Mouse (Mus musculus) hindbrain, embryonic 11.5 days (tissue): ENCODE data around the gene Naa25. TPM values are rescaled to one million over a fixed set of nuclear protein-coding genes. Genes with fewer than 3 reads are reported as not detected.

Experiments
- ATAC-seq: fragments of 200-750 bp; cut with Nextera tagmentation; 2 replicates; pipeline ENCODE4 v1.8.0; 2017; ENCODE audit warnings: mild to moderate bottlenecking, moderate TSS enrichment, moderate library complexity; ENCODE audit not compliant: low FRiP score
- DNase-seq: peaks from one replicate; pipeline ENCODE4 v3.0.0-alpha.2; 2015; ENCODE audit warnings: low spot score
- H3K27ac ChIP-seq: fragments of 300-500 bp; sonication (generic); 2 replicates; pipeline ENCODE4 v1.5.1; 2014; ENCODE audit warnings: mild to moderate bottlenecking, low read depth, low read length
- H3K27me3 ChIP-seq: fragments of 300-500 bp; sonication (generic); 2 replicates; pipeline ENCODE4 v1.6.1; 2014; ENCODE audit warnings: mild to moderate bottlenecking, low read length, moderate library complexity, mixed read lengths; ENCODE audit not compliant: control insufficient read depth, insufficient read depth
- H3K36me3 ChIP-seq: fragments of 300-500 bp; sonication (generic); 2 replicates; pipeline ENCODE4 v1.6.1; 2014; ENCODE audit warnings: mild to moderate bottlenecking, low read length, moderate library complexity, mixed read lengths; ENCODE audit not compliant: control insufficient read depth, insufficient read depth
- H3K4me1 ChIP-seq: fragments of 300-500 bp; sonication (generic); replicated peaks from 2 replicates; pipeline ENCODE4 v1.6.1; 2014; ENCODE audit warnings: low read length, mixed read lengths; ENCODE audit not compliant: control insufficient read depth, insufficient read depth
- H3K4me2 ChIP-seq: fragments of 300-500 bp; sonication (generic); replicated peaks from 2 replicates; pipeline ENCODE4 v1.6.1; 2014; ENCODE audit warnings: mild to moderate bottlenecking, low read depth, low read length
- H3K4me3 ChIP-seq: fragments of 300-500 bp; sonication (generic); 2 replicates; pipeline ENCODE4 v1.5.1; 2014; ENCODE audit warnings: low read depth, low read length
- H3K9ac ChIP-seq: fragments of 300-500 bp; sonication (generic); 2 replicates; pipeline ENCODE4 v1.6.1; 2014; ENCODE audit warnings: low read depth, low read length
- H3K9me3 ChIP-seq: fragments of 300-500 bp; sonication (generic); 2 replicates; pipeline ENCODE4 v1.6.1; 2016; ENCODE audit warnings: low read length; ENCODE audit not compliant: control insufficient read depth
- WGBS: fragments of 180-500 bp; shearing (Covaris S2); extraction: QIAGEN DNeasy Blood & Tissue Kit; methylation state at CpG from one replicate; pipeline ENCODE4 v1.1.7; 2014; 5-methylcytosine and 5-hydroxymethylcytosine counted together
- polyA plus RNA-seq: library from polyadenylated mRNA; unstranded; fragments of >200 nt; fragmentation: Nextera tagmentation; extraction: Ambion mirVana; gene quantifications from 2 replicates; pipeline ENCODE4 v1.2.1, GENCODE M21; 2014

Gene Naa25
- polyA plus RNA-seq, 1 experiment from 2014 or later, result 48.9 TPM

- DNase-seq (no peak), ATAC-seq (no peak)
- Histone ChIP-seq H3K27me3 (no peaks in the 10 kb centered on the region), H3K4me1 (no peaks in the 10 kb centered on the region; the same call in 1 of the 2 replicates), H3K9me3 (no peaks in the 10 kb centered on the region), H3K27ac (no peak overlapping the region), H3K4me2 (no peak overlapping the region), H3K36me3 (no peaks in the 10 kb centered on the region), H3K4me3 (no peak overlapping the region), H3K9ac (no peak overlapping the region)
- 88% methylated on average over 5 of the region's 5 CpGs for WGBS
Measured at GRCm38 (mm10) chr5:121399540-121399939, 1.8 kb downstream of the Naa25 start.

GRCm38 (mm10) chr5:121400064-121400463, 2.3 kb downstream of the Naa25 start:
- WGBS, result 74% methylated on average over 5 of the region's 5 CpGs
- Histone ChIP-seq H3K4me1 (no peaks in the 10 kb centered on the region; the same call in 1 of the 2 replicates), H3K9ac (no peak overlapping the region), H3K27ac (no peak overlapping the region), H3K9me3 (no peaks in the 10 kb centered on the region), H3K27me3 (no peaks in the 10 kb centered on the region), H3K36me3 (no peaks in the 10 kb centered on the region), H3K4me3 (no peak overlapping the region), H3K4me2 (no peak overlapping the region)
- no peak for DNase-seq
- no peak for ATAC-seq

- no peaks in the 10 kb centered on the region for H3K36me3 ChIP-seq
Measured at GRCm38 (mm10) chr5:121400849-121401248, 3.1 kb downstream of the Naa25 start.

GRCm38 (mm10) chr5:121407856-121408255, 10.1 kb downstream of the Naa25 start:
- H3K36me3 ChIP-seq, result peaks cover 4% of the 10 kb centered on the region; the same call in 1 of the 2 replicates
- H3K9ac ChIP-seq, result no peak overlapping the region
- H3K4me3 ChIP-seq, result no peak overlapping the region
- ATAC-seq (no peak), DNase-seq (no peak)
- no peaks in the 10 kb centered on the region for H3K4me1 ChIP-seq
- H3K27ac ChIP-seq, result no peak overlapping the region
- WGBS, result 91% methylated on average over 8 of the region's 8 CpGs
- no peaks in the 10 kb centered on the region for H3K27me3 ChIP-seq
- no peaks in the 10 kb centered on the region for H3K9me3 ChIP-seq
- H3K4me2 ChIP-seq, result no peak overlapping the region

More at GRCm38 (mm10) chr5:121400849-121401248, 3.1 kb downstream of the Naa25 start:
- DNase-seq, result no peak
- WGBS, result 88% methylated on average over 5 of the region's 5 CpGs
- no peak for ATAC-seq
- Histone ChIP-seq H3K4me1 (no peaks in the 10 kb centered on the region; the same call in 1 of the 2 replicates), H3K9me3 (no peaks in the 10 kb centered on the region), H3K4me3 (no peak overlapping the region), H3K4me2 (no peak overlapping the region), H3K9ac (no peak overlapping the region), H3K27me3 (no peaks in the 10 kb centered on the region), H3K27ac (no peak overlapping the region)

GRCm38 (mm10) chr5:121410975-121411374, 13.2 kb downstream of the Naa25 start:
- Histone ChIP-seq H3K27me3 (no peaks in the 10 kb centered on the region), H3K4me2 (no peak overlapping the region), H3K9me3 (no peaks in the 10 kb centered on the region), H3K36me3 (peaks cover 10% of the 10 kb centered on the region), H3K27ac (no peak overlapping the region), H3K9ac (no peak overlapping the region), H3K4me3 (no peak overlapping the region), H3K4me1 (no peaks in the 10 kb centered on the region)
- WGBS, result 98% methylated on average over 4 of the region's 4 CpGs
- DNase-seq, result no peak
- ATAC-seq, result no peak

GRCm38 (mm10) chr5:121420721-121421120, 23.0 kb downstream of the Naa25 start:
- Histone ChIP-seq H3K36me3 (peaks cover 18% of the 10 kb centered on the region), H3K27ac (no peak overlapping the region), H3K9ac (no peak overlapping the region), H3K4me1 (no peaks in the 10 kb centered on the region), H3K4me3 (no peak overlapping the region), H3K4me2 (no peak overlapping the region), H3K27me3 (no peaks in the 10 kb centered on the region), H3K9me3 (no peaks in the 10 kb centered on the region)
- DNase-seq (no peak), ATAC-seq (no peak)
- WGBS, result 96% methylated on average over 9 of the region's 9 CpGs

GRCm38 (mm10) chr5:121422787-121423186, 25.1 kb downstream of the Naa25 start:
- H3K4me1 ChIP-seq, result no peaks in the 10 kb centered on the region
- H3K27ac ChIP-seq, result no peak overlapping the region
- peaks cover 10% of the 10 kb centered on the region for H3K36me3 ChIP-seq
- no peaks in the 10 kb centered on the region for H3K27me3 ChIP-seq
- H3K9ac ChIP-seq, result no peak overlapping the region
- no peak overlapping the region for H3K4me3 ChIP-seq
- 93% methylated on average over 6 of the region's 6 CpGs for WGBS
- no peak for DNase-seq
- no peak for ATAC-seq
- H3K9me3 ChIP-seq, result no peaks in the 10 kb centered on the region
- H3K4me2 ChIP-seq, result no peak overlapping the region

- no peak for DNase-seq
- Histone ChIP-seq H3K4me1 (no peaks in the 10 kb centered on the region), H3K36me3 (peaks cover 8% of the 10 kb centered on the region), H3K27ac (no peak overlapping the region), H3K4me3 (no peak overlapping the region), H3K4me2 (no peak overlapping the region), H3K9me3 (no peaks in the 10 kb centered on the region), H3K27me3 (no peaks in the 10 kb centered on the region), H3K9ac (no peak overlapping the region)
- WGBS, result 92% methylated on average over 10 of the region's 10 CpGs
- no peak for ATAC-seq
Measured at GRCm38 (mm10) chr5:121423297-121423696, 25.6 kb downstream of the Naa25 start.

GRCm38 (mm10) chr5:121428954-121429353, 31.2 kb downstream of the Naa25 start:
- 97% methylated on average over 3 of the region's 3 CpGs for WGBS
- no peak for DNase-seq
- H3K36me3 ChIP-seq, result peaks cover 15% of the 10 kb centered on the region

More at GRCm38 (mm10) chr5:121428954-121429353, 31.2 kb downstream of the Naa25 start:
- ATAC-seq, result no peak
- Histone ChIP-seq H3K4me1 (no peaks in the 10 kb centered on the region), H3K27ac (no peak overlapping the region), H3K27me3 (no peaks in the 10 kb centered on the region), H3K4me3 (no peak overlapping the region), H3K4me2 (no peak overlapping the region), H3K9ac (no peak overlapping the region), H3K9me3 (no peaks in the 10 kb centered on the region)
